Mouse (Mus musculus) heart, adult 2 months (tissue): ENCODE measurements around the gene Lsm14b. TPM values are rescaled to one million over a fixed set of nuclear protein-coding genes. Genes with fewer than 3 reads are reported as not detected.

Experiments used
- DNase-seq, 2 experiments: peaks; one replicate each; pipeline ENCODE4 v3.0.0; 2021
- H3K27ac ChIP-seq: fragments of 200-600 bp; 2 replicates; pipeline ENCODE4 v1.8.1; 2022
- H3K27me3 ChIP-seq: fragments of 200-500 bp; 2 replicates; pipeline ENCODE4 v1.6.1; 2012; ENCODE audit warnings: mild to moderate bottlenecking, low read length, inconsistent platforms, mixed read lengths; ENCODE audit not compliant: control insufficient read depth, insufficient read depth
- H3K36me3 ChIP-seq: fragments of 200-500 bp; 2 replicates; pipeline ENCODE4 v1.6.1; 2012; ENCODE audit warnings: low read length, inconsistent platforms; ENCODE audit not compliant: control insufficient read depth, insufficient read depth
- H3K4me1 ChIP-seq: fragments of 200-500 bp; 2 replicates; pipeline ENCODE4 v1.6.1; 2011; ENCODE audit warnings: low read length; ENCODE audit not compliant: control insufficient read depth, insufficient read depth
- H3K4me3 ChIP-seq: fragments of 200-600 bp; 2 replicates; pipeline ENCODE4 v1.8.1; 2022
- H3K79me2 ChIP-seq: fragments of 200-500 bp; replicated peaks from 2 replicates; pipeline ENCODE4 v1.6.1; 2012; ENCODE audit warnings: mild to moderate bottlenecking, inconsistent platforms, low read length, moderate library complexity, mixed read lengths; ENCODE audit not compliant: control insufficient read depth, insufficient read depth
- H3K9ac ChIP-seq: fragments of 200-500 bp; 2 replicates; pipeline ENCODE4 v1.6.1; 2012; ENCODE audit warnings: low read depth, mild to moderate bottlenecking, control low read depth, inconsistent platforms, low read length, mixed read lengths
- CTCF ChIP-seq: fragments of 200-600 bp; IDR thresholded peaks from 2 replicates; pipeline ENCODE4 v1.8.1; 2022; ENCODE audit warnings: antibody characterized with exemption, mild to moderate bottlenecking, moderate library complexity
- EP300 ChIP-seq: fragments of 200-500 bp; IDR thresholded peaks from 2 replicates; pipeline ENCODE4 v1.6.1; 2011; ENCODE audit warnings: low read depth, low read length, control low read depth; ENCODE audit not compliant: insufficient read depth
- POLR2A ChIP-seq: fragments of 200-500 bp; IDR thresholded peaks from 2 replicates; pipeline ENCODE4 v1.6.1; 2011; ENCODE audit warnings: mild to moderate bottlenecking, low read depth, low read length, control low read depth; ENCODE audit not compliant: insufficient read depth
- WGBS: fragments of 180-500 bp; shearing (Covaris S2); methylation state at CpG from one replicate; pipeline ENCODE4 v1.1.7; 2018; 5-methylcytosine and 5-hydroxymethylcytosine counted together
- intact Hi-C: fragments of 180-260 bp; cut with DNase I; formaldehyde crosslinking; loops from one replicate; pipeline ENCODE4 v1.15.1; 2025
- long read RNA-seq: library from polyadenylated mRNA; stranded (forward); transcript quantifications from one replicate; pipeline ENCODE4 v2.0.0, GENCODE M21; 2021
- polyA plus RNA-seq: library from polyadenylated mRNA; depleted of rRNA; stranded (reverse); fragments of >200 nt; gene quantifications from 2 replicates; pipeline ENCODE4 v1.2.3, GENCODE M21; 2012; rRNA removed
- total RNA-seq, 2 experiments: library from RNA; stranded (reverse); gene quantifications; 2 replicates each; pipeline ENCODE4 v1.2.3; 2021

Lsm14b gene
- total RNA-seq (10 to 100 TPM; 60.1 to 71.4 TPM), polyA plus RNA-seq (41.2 and 47.6 TPM in 2 replicates)
- long read RNA-seq, partial matches to known transcripts = 0 of 2 reads
- long read RNA-seq, other reads (novel, unspliced or antisense) = 2 of 2 reads

- WGBS = under 1% methylated on average over 73 of the region's 80 CpGs
- peak within 1 kb of the TSS; percentile 89 for H3K27ac ChIP-seq
- TF ChIP-seq POLR2A (peak; percentile 62), EP300 (0 out of 2 replicates have a peak, but pooled peaks have one; percentile 18), CTCF (no peak)
- intact Hi-C loops = loop anchor here (1.0 kb wide), 2 partner anchors 17 to 47 kb away; no protein-coding TSS in a partner anchor
- H3K79me2 ChIP-seq = no peaks in the 10 kb centered on the region
- peak within 1 kb of the TSS; percentile 84 for H3K4me3 ChIP-seq
- peak; percentile 99 to 100 for DNase-seq
- no peaks in the 10 kb centered on the region for H3K27me3 ChIP-seq
- H3K4me1 ChIP-seq = peaks cover 6% of the 10 kb centered on the region
- peak within 1 kb of the TSS; percentile 96 for H3K9ac ChIP-seq
- H3K36me3 ChIP-seq = no peaks in the 10 kb centered on the region
Measured at GRCm38 (mm10) chr2:180024401-180025098, at the start of gene Lsm14b. TSS of gene Lsm14b (plus strand) at chr2:180024987.

- no peak overlapping the region for H3K27ac ChIP-seq
- TF ChIP-seq EP300 (no peak), CTCF (no peak), POLR2A (no peak)
- no peak overlapping the region for H3K4me3 ChIP-seq
- no peaks in the 10 kb centered on the region for H3K27me3 ChIP-seq
- peak in 1 of 2 experiments; percentile 42 for DNase-seq
- intact Hi-C loops = no loop called here
- H3K79me2 ChIP-seq = no peaks in the 10 kb centered on the region; the same call in none of the 2 replicates
- H3K36me3 ChIP-seq = peaks cover 7% of the 10 kb centered on the region
- peaks cover 27% of the 10 kb centered on the region for H3K4me1 ChIP-seq
- WGBS = 36% methylated on average over 82 of the region's 82 CpGs
- H3K9ac ChIP-seq = peak overlapping the region; percentile 77
Measured at GRCm38 (mm10) chr2:179975851-179976250, 48.9 kb upstream of the Lsm14b start.

GRCm38 (mm10) chr2:179976295-179976627, 48.5 kb upstream of the Lsm14b start:
- Histone ChIP-seq H3K4me1 (peaks cover 27% of the 10 kb centered on the region), H3K27me3 (no peaks in the 10 kb centered on the region), H3K27ac (peak overlapping the region; percentile 82), H3K79me2 (no peaks in the 10 kb centered on the region; the same call in 1 of the 2 replicates), H3K9ac (peak overlapping the region; percentile 100), H3K4me3 (peak overlapping the region; percentile 66), H3K36me3 (peaks cover 7% of the 10 kb centered on the region)
- TF ChIP-seq EP300 = no peak
- no peak for TF ChIP-seq CTCF
- no peak for TF ChIP-seq POLR2A
- 7% methylated on average over 54 of the region's 54 CpGs for WGBS
- intact Hi-C loops = no loop called here
- no peak for DNase-seq

- peak; percentile 95 to 97 for DNase-seq
- peak within 1 kb of the TSS; percentile 100 for H3K9ac ChIP-seq
- H3K27me3 ChIP-seq = no peaks in the 10 kb centered on the region
- no peak for TF ChIP-seq CTCF
- no peak for TF ChIP-seq EP300
- TF ChIP-seq POLR2A = peak; percentile 96
- intact Hi-C loops = loop anchor here (1.0 kb wide), 2 partner anchors 48 to 66 kb away; partner anchors contain the start of genes Lsm14b, Psma7 and Ss18l1
- no peaks in the 10 kb centered on the region; the same call in 1 of the 2 replicates for H3K79me2 ChIP-seq
- peak within 1 kb of the TSS; percentile 100 for H3K27ac ChIP-seq
- H3K4me1 ChIP-seq = peaks cover 23% of the 10 kb centered on the region
- peaks cover 7% of the 10 kb centered on the region; the same call in 1 of the 2 replicates for H3K36me3 ChIP-seq
- under 1% methylated on average over 61 of the region's 84 CpGs for WGBS
- H3K4me3 ChIP-seq = peak within 1 kb of the TSS; percentile 100
Measured at GRCm38 (mm10) chr2:179976628-179977343, 48.0 kb upstream of the Lsm14b start, which contains the start of gene Taf4. TSS of gene Taf4 (minus strand) at chr2:179976646.

GRCm38 (mm10) chr2:179977344-179978025, 47.3 kb upstream of the Lsm14b start:
- 7% methylated on average over 10 of the region's 10 CpGs for WGBS
- H3K4me3 ChIP-seq = peak overlapping the region; percentile 100

More at GRCm38 (mm10) chr2:179977344-179978025, 47.3 kb upstream of the Lsm14b start:
- H3K27ac ChIP-seq = peak overlapping the region; percentile 100
- intact Hi-C loops = loop anchor here (1.0 kb wide), 2 partner anchors 47 to 65 kb away; partner anchors contain the start of genes Lsm14b, Psma7 and Ss18l1
- H3K9ac ChIP-seq = peak overlapping the region; percentile 99
- no peak for TF ChIP-seq CTCF
- no peak for TF ChIP-seq EP300
- peak; percentile 36; the same call in 1 of the 2 replicates for TF ChIP-seq POLR2A
- H3K27me3 ChIP-seq = no peaks in the 10 kb centered on the region
- peak in 1 of 2 experiments; percentile 13 for DNase-seq
- H3K36me3 ChIP-seq = peaks cover 7% of the 10 kb centered on the region; the same call in 1 of the 2 replicates
- peaks cover 18% of the 10 kb centered on the region for H3K4me1 ChIP-seq
- no peaks in the 10 kb centered on the region; the same call in 1 of the 2 replicates for H3K79me2 ChIP-seq
